15 mouse cellular contexts compared by ENCODE assay signal in genomic region chr12:105068911-105069310, GRCm38 (mm10). TPM values are rescaled to one million over a fixed set of nuclear protein-coding genes. Genes with fewer than 3 reads are reported as not detected.
A peak's percentile ranks its signal among the peaks of the same experiment; 100 is the strongest.
DNase-seq lines count a peak whose midpoint lies in the region; ATAC-seq and TF ChIP-seq lines count a peak whose summit lies in the region.
"Had no signal": no experiment of that assay in that cellular context is flagged by ENCODE, and none has a peak within 500 bp of the region (broad histone marks: within the 10 kb centered on the region; RNA-seq: fewer than 3 reads in every experiment).

No protein-coding gene starts in this region.

- H3K27ac ChIP-seq in lung, postnatal 0 days (ENCODE audit: low read length): no peak overlapping the region
- no peak overlapping the region for H3K27ac ChIP-seq in liver, embryonic 14.5 days
- H3K27ac ChIP-seq in thymus, adult 2 months (ENCODE audit: control insufficient read depth, insufficient read depth, low read length): no peak overlapping the region
- H3K27ac ChIP-seq in kidney, embryonic 15.5 days: no peak overlapping the region
- H3K27ac ChIP-seq: hindbrain, embryonic 12.5 days; liver, embryonic 15.5 days; neural tube, embryonic 13.5 days had no signal

- no peak overlapping the region for H3K4me3 ChIP-seq in lung, postnatal 0 days (ENCODE audit: low read depth, low read length)
- H3K4me3 ChIP-seq in lung, adult 2 months (replicated peaks; ENCODE audit: extremely low read depth, low read depth, low read length): no peak overlapping the region
- H3K4me3 ChIP-seq in liver, embryonic 14.5 days (ENCODE audit: insufficient read depth in 1 of 2, low read depth in 2 of 2, low read length in 2 of 2): no peak overlapping the region
- no peak overlapping the region for H3K4me3 ChIP-seq in thymus, adult 2 months (ENCODE audit: control insufficient read depth, insufficient read depth, low read length)
- H3K4me3 ChIP-seq in kidney, embryonic 15.5 days (replicated peaks): no peak overlapping the region
- H3K4me3 ChIP-seq: hindbrain, embryonic 12.5 days; liver, embryonic 15.5 days; neural tube, embryonic 13.5 days had no signal

- no peak for TF ChIP-seq POLR2A in lung, adult 2 months (IDR thresholded peaks at IDR 0.05; ENCODE audit: borderline replicate concordance, extremely low read depth, low read depth, low read length)
- no peak for TF ChIP-seq POLR2A in thymus, adult 2 months (IDR thresholded peaks at IDR 0.05; ENCODE audit: control insufficient read depth, extremely low read depth, insufficient read depth, low read length, poor library complexity)

- no peak for TF ChIP-seq EP300 in lung, postnatal 0 days (IDR thresholded peaks at IDR 0.05)
- TF ChIP-seq EP300 in liver, embryonic 14.5 days (IDR thresholded peaks at IDR 0.05; ENCODE audit: low read depth): no peak

- H3K36me3 ChIP-seq in lung, postnatal 0 days (ENCODE audit: insufficient read depth, low read length): no peaks in the 10 kb centered on the region
- no peaks in the 10 kb centered on the region for H3K36me3 ChIP-seq in liver, embryonic 14.5 days (replicated peaks; ENCODE audit: control insufficient read depth, insufficient read depth, low read depth)
- no peaks in the 10 kb centered on the region for H3K36me3 ChIP-seq in thymus, adult 2 months (ENCODE audit: control insufficient read depth, insufficient read depth, low read length)
- no peaks in the 10 kb centered on the region for H3K36me3 ChIP-seq in kidney, embryonic 15.5 days
- H3K36me3 ChIP-seq: hindbrain, embryonic 12.5 days; liver, embryonic 15.5 days; neural tube, embryonic 13.5 days had no signal

- intact Hi-C loops in heart, postnatal 25 days (cut with DNase I): no loop called here
- intact Hi-C loops in left cerebral cortex, postnatal 36 days (cut with DNase I): no loop called here

- WGBS in lung, postnatal 0 days: 62% methylated on average over 5 of the region's 5 CpGs
- 50% methylated on average over 5 of the region's 5 CpGs for WGBS in lung, adult 2 months
- WGBS in liver, embryonic 14.5 days (ENCODE audit: insufficient replicate concordance): 35% methylated on average over 5 of the region's 5 CpGs
- 32% methylated on average over 5 of the region's 5 CpGs for WGBS in thymus, adult 2 months
- 72% methylated on average over 5 of the region's 5 CpGs for WGBS in kidney, embryonic 15.5 days

- TF ChIP-seq CTCF in lung, postnatal 0 days (IDR thresholded peaks at IDR 0.05): no peak
- no peak for TF ChIP-seq CTCF in lung, adult 2 months (IDR thresholded peaks at IDR 0.05; ENCODE audit: insufficient read depth, low read length)
- TF ChIP-seq CTCF in liver, embryonic 14.5 days (IDR thresholded peaks at IDR 0.05; ENCODE audit: low read depth): no peak
- TF ChIP-seq CTCF in thymus, adult 2 months (IDR thresholded peaks at IDR 0.05; ENCODE audit: borderline replicate concordance, control insufficient read depth, extremely low read depth, insufficient read depth, low read length, poor library complexity): no peak

- no peaks in the 10 kb centered on the region for H3K4me1 ChIP-seq in lung, postnatal 0 days (ENCODE audit: insufficient read depth, low read depth, low read length)
- H3K4me1 ChIP-seq in lung, adult 2 months (ENCODE audit: control insufficient read depth, insufficient read depth, low read length): no peaks in the 10 kb centered on the region
- H3K4me1 ChIP-seq in liver, embryonic 14.5 days (replicated peaks; ENCODE audit: control insufficient read depth in 2 of 2, insufficient read depth in 2 of 2, low read length in 1 of 2): no peaks in the 10 kb centered on the region
- peaks cover 4% of the 10 kb centered on the region for H3K4me1 ChIP-seq in thymus, adult 2 months (replicated peaks; ENCODE audit: control insufficient read depth, insufficient read depth, low read length)
- peaks cover 2% of the 10 kb centered on the region; the same call in 1 of the 2 replicates for H3K4me1 ChIP-seq in kidney, embryonic 15.5 days
- H3K4me1 ChIP-seq: liver, embryonic 15.5 days had no signal

- DNase-seq in lung, postnatal 0 days (ENCODE audit: low spot score): no peak
- DNase-seq in lung, adult 2 months: no peak
- DNase-seq in liver, embryonic 14.5 days (ENCODE audit: low read depth in 3 of 3, low spot score in 3 of 3): no peak
- peak; percentile 45 for DNase-seq in thymus, adult 2 months
- DNase-seq in heart, postnatal 25 days (ENCODE audit: low spot score): no peak
- DNase-seq in left cerebral cortex, postnatal 36 days (ENCODE audit: low spot score in 2 of 2): no peak
- DNase-seq: cerebellum, postnatal 25 days; gastrocnemius, postnatal 36 days; kidney, postnatal 36 days; lung, postnatal 4 days had no signal

- H3K9me3 ChIP-seq in lung, postnatal 0 days (ENCODE audit: low read length): no peaks in the 10 kb centered on the region
- no peaks in the 10 kb centered on the region for H3K9me3 ChIP-seq in liver, embryonic 14.5 days (ENCODE audit: control insufficient read depth, low read length)
- H3K9me3 ChIP-seq in kidney, embryonic 15.5 days (replicated peaks): no peaks in the 10 kb centered on the region
- H3K9me3 ChIP-seq: hindbrain, embryonic 12.5 days; liver, embryonic 15.5 days; neural tube, embryonic 13.5 days had no signal

- ATAC-seq in lung, postnatal 0 days: peak; percentile 35; the same call in 1 of the 2 replicates
- peak; percentile 59 for ATAC-seq in liver, embryonic 14.5 days (ENCODE audit: insufficient read depth)
- no peak for ATAC-seq in kidney, embryonic 15.5 days (replicated peaks; ENCODE audit: low FRiP score)
- ATAC-seq: intestine, postnatal 0 days had no signal

- no peak overlapping the region for H3K4me2 ChIP-seq in lung, postnatal 0 days (replicated peaks; ENCODE audit: low read depth, low read length)
- no peak overlapping the region for H3K4me2 ChIP-seq in liver, embryonic 14.5 days (ENCODE audit: low read depth)
- H3K4me2 ChIP-seq in kidney, embryonic 15.5 days: no peak overlapping the region
- H3K4me2 ChIP-seq: hindbrain, embryonic 12.5 days; liver, embryonic 15.5 days; neural tube, embryonic 13.5 days had no signal

- H3K27me3 ChIP-seq in lung, postnatal 0 days (replicated peaks; ENCODE audit: insufficient read depth, low read length): no peaks in the 10 kb centered on the region
- no peaks in the 10 kb centered on the region for H3K27me3 ChIP-seq in liver, embryonic 14.5 days (ENCODE audit: control insufficient read depth, insufficient read depth, low read length)
- H3K27me3 ChIP-seq in thymus, adult 2 months (ENCODE audit: control insufficient read depth, insufficient read depth, low read length): no peaks in the 10 kb centered on the region
- no peaks in the 10 kb centered on the region for H3K27me3 ChIP-seq in kidney, embryonic 15.5 days
- H3K27me3 ChIP-seq: hindbrain, embryonic 12.5 days; liver, embryonic 15.5 days; neural tube, embryonic 13.5 days had no signal

- no peak overlapping the region for H3K9ac ChIP-seq in lung, postnatal 0 days (replicated peaks; ENCODE audit: low read depth)
- H3K9ac ChIP-seq in liver, embryonic 14.5 days (replicated peaks): no peak overlapping the region
- no peak overlapping the region for H3K9ac ChIP-seq in kidney, embryonic 15.5 days
- H3K9ac ChIP-seq: hindbrain, embryonic 12.5 days; liver, embryonic 15.5 days; neural tube, embryonic 13.5 days had no signal

RNA-seq across cellular contexts. Expression of gene Glrx5, which starts 36.4 kb away (rescaled TPM):
- 126 and 127 TPM in 2 replicates for polyA plus RNA-seq in lung, postnatal 0 days (2015; fragmentation: Nextera tagmentation; extraction: Ambion mirVana)
- 43.1 and 54.7 TPM in 2 replicates for polyA plus RNA-seq in lung, adult 2 months (2012; rRNA removed)
- polyA plus RNA-seq in liver, embryonic 14.5 days (2012; rRNA removed): 93.7 and 238 TPM in 2 replicates
- 622 and 681 TPM in 2 replicates for polyA plus RNA-seq in liver, embryonic 14.5 days (2014; fragmentation: Nextera tagmentation; extraction: Ambion mirVana)
- polyA plus RNA-seq in thymus, adult 2 months (2012; rRNA removed): 66.6 and 68.4 TPM in 2 replicates
- 10 to 100 TPM; 95.9 to 99.0 TPM for total RNA-seq in heart, postnatal 25 days (2021)
- polyA plus RNA-seq in kidney, embryonic 15.5 days (2015; fragmentation: Nextera tagmentation; extraction: Ambion mirVana): 159 and 184 TPM in 2 replicates
- 10 to 100 TPM; 41.1 to 51.5 TPM for total RNA-seq in left cerebral cortex, postnatal 36 days (2021)

RNA-seq across cellular contexts. Expression of gene Syne3, which starts 59.3 kb away (rescaled TPM):
- 1.1 and 1.2 TPM in 2 replicates for polyA plus RNA-seq in lung, postnatal 0 days (2015; fragmentation: Nextera tagmentation; extraction: Ambion mirVana)
- 3.5 and 3.7 TPM in 2 replicates for polyA plus RNA-seq in lung, adult 2 months (2012; rRNA removed)
- 1.7 and 2.2 TPM in 2 replicates for polyA plus RNA-seq in liver, embryonic 14.5 days (2012; rRNA removed)
- 1.6 and 1.7 TPM in 2 replicates for polyA plus RNA-seq in liver, embryonic 14.5 days (2014; fragmentation: Nextera tagmentation; extraction: Ambion mirVana)
- polyA plus RNA-seq in thymus, adult 2 months (2012; rRNA removed): 16.4 and 20.1 TPM in 2 replicates
- total RNA-seq in heart, postnatal 25 days (2021): 1 to 10 TPM; 6.2 to 7.1 TPM
- polyA plus RNA-seq in kidney, embryonic 15.5 days (2015; fragmentation: Nextera tagmentation; extraction: Ambion mirVana): 0.82 TPM in 2 replicates
- 1 to 10 TPM; 1.0 to 2.1 TPM for total RNA-seq in left cerebral cortex, postnatal 36 days (2021)
